Comparison of ENCODE assay signal across 8 mouse cellular contexts in the genomic region with DNA sequence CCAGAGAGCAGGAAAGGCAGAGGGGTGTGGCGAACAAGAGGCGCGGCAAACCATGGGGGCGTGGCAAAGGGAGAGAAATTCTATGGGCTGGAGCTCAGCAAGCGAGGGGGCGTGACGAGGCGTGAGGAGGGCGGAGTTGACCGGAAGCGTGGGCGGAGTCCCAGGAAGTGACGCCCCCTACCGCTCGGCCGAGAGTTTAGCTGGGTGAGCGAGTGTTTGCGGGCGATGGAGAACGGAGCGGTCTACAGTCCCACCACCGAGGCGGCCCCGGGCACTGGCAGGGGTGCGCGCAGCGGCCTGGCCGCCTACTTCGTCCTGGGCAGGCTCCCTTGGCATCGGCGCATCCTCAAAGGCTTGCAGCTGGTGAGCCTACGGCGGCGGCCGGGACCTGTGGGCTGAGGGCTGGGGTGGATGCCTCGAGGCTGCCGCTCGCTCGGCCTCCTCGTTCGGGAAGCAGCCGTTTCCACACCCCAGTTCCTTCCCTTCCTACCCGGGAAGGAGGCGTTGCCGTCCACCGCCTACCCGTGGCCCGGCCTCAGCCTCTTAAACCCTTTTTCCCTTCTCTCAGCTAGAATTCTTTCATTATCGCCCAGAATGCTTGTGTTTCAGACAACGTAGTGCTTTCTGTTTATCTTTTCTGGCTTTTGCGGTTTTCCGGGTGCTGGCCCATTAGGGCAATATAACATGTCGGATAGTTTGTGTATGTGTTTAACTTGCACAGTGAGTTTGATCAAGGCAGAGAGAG. TPM values are rescaled to one million over a fixed set of nuclear protein-coding genes. Genes with fewer than 3 reads are reported as not detected.
DNase-seq lines count a peak whose midpoint lies in the region; ATAC-seq lines count a peak whose summit lies in the region.

Gene Cmtm6, plus strand, starts transcription at position 106 of the 745 bp plus-strand sequence.

- H3K9me3 ChIP-seq in heart, embryonic 10.5 days, result no peaks in the 10 kb centered on the region
- no peaks in the 10 kb centered on the region for H3K9me3 ChIP-seq in kidney, embryonic 15.5 days (replicated peaks)

- H3K27ac ChIP-seq in heart, embryonic 10.5 days, result peak within 1 kb of the TSS; percentile 95
- H3K27ac ChIP-seq in kidney, embryonic 15.5 days, result peak within 1 kb of the TSS; percentile 95

- no peaks in the 10 kb centered on the region for H3K36me3 ChIP-seq in heart, embryonic 10.5 days
- H3K36me3 ChIP-seq in kidney, embryonic 15.5 days, result no peaks in the 10 kb centered on the region

- H3K9ac ChIP-seq in kidney, embryonic 15.5 days, result peak within 1 kb of the TSS; percentile 90

- H3K27me3 ChIP-seq in heart, embryonic 10.5 days (ENCODE audit: insufficient read depth, poor library complexity, severe bottlenecking), result no peaks in the 10 kb centered on the region
- H3K27me3 ChIP-seq in kidney, embryonic 15.5 days, result no peaks in the 10 kb centered on the region

- peak; percentile 100 for DNase-seq in B cell, adult 2 months
- peak; percentile 97 for DNase-seq in brain, adult 2 months (ENCODE audit: low read depth, low spot score)
- peak; percentile 99 for DNase-seq in heart, embryonic 10.5 days (ENCODE audit: low spot score)
- peak; percentile 98 for DNase-seq in liver
- DNase-seq in spleen, postnatal 4 days (ENCODE audit: low spot score in 2 of 2), result peak; percentile 99

- WGBS in heart, embryonic 10.5 days, result under 1% methylated on average over 53 of the region's 53 CpGs
- WGBS in kidney, embryonic 15.5 days, result under 1% methylated on average over 53 of the region's 53 CpGs

- peak; percentile 94 for ATAC-seq in erythroblast, adult 5-6 weeks (replicated peaks; ENCODE audit: low FRiP score, poor library complexity, severe bottlenecking)
- ATAC-seq in kidney, embryonic 15.5 days (replicated peaks; ENCODE audit: low FRiP score), result peak; percentile 93
- peak; percentile 94 for ATAC-seq in monocyte, adult 5-6 weeks (replicated peaks; ENCODE audit: insufficient number of reproducible peaks, low FRiP score, low TSS enrichment, poor library complexity, severe bottlenecking)

- H3K4me2 ChIP-seq in kidney, embryonic 15.5 days, result peak within 1 kb of the TSS; percentile 78

- peaks cover 35% of the 10 kb centered on the region for H3K4me1 ChIP-seq in heart, embryonic 10.5 days
- peaks cover 35% of the 10 kb centered on the region for H3K4me1 ChIP-seq in kidney, embryonic 15.5 days

- peak within 1 kb of the TSS; percentile 92 for H3K4me3 ChIP-seq in heart, embryonic 10.5 days
- H3K4me3 ChIP-seq in kidney, embryonic 15.5 days (replicated peaks), result peak within 1 kb of the TSS; percentile 82

RNA-seq across cellular contexts. Expression of gene Cmtm6, which starts in this region (rescaled TPM):
- total RNA-seq in erythroblast, adult 5-6 weeks (2015; ENCODE audit: low replicate concordance), result 9.6 and 23.0 TPM in 2 replicates
- total RNA-seq in erythroblast, adult 5-6 weeks (2017; ENCODE audit: low replicate concordance), result 17.0 and 24.4 TPM in 2 replicates
- 39.4 and 47.3 TPM in 2 replicates for polyA plus RNA-seq in heart, embryonic 10.5 days (2016; fragmentation: Nextera tagmentation; extraction: Ambion mirVana)
- polyA plus RNA-seq in kidney, embryonic 15.5 days (2015; fragmentation: Nextera tagmentation; extraction: Ambion mirVana), result 56.3 and 57.6 TPM in 2 replicates
- 131 to 163 TPM (median 138 TPM) in 3 replicates for total RNA-seq in monocyte, adult 5-6 weeks (2017)

Comparison
In these comparisons a context has a peak if more than half of its experiments do, and no peak if none do; other contexts are left out.
1. Peak in every context shown above with its lines: DNase-seq, ATAC-seq, H3K4me3 ChIP-seq and H3K27ac ChIP-seq.